Mouse (Mus musculus): ENCODE data around the gene Ctsl.

Ctsl gene

DNA sequence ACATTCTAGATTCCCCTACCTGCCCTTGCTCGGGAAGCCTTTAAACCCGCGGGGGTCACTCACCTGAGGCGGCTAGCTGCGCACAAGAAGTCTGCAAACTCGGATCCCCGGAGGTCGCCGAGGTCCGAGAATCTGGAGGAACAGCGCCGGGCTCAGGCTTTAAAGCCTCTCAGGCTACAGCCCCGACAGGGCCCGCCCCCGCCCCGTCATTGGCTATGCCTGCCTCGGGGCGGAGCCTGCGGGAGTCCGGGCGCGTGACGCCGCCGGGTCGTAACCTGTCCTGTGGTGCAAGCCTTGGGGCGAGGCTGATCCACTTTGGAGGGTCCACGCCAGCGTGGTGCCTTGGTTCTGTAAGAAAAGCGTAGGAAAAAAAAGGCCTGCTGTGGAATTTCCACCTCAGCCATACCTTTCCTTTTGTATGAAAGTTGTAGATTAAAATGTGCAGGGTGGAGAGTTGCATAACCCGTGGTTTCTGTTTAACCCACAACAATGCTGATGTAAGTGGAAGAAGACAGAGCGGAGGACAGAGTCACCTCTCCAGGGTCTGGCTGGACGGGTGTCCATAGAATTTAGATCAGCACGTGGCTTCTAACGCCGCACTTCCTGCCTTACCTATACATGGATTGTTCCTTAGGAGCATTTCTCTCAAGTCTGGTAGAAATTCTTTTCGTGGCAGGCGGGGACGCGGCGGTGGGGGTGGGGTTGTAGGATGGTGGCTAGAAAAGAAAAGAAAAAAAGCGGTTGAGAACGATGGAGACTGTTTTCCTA lies at the start of gene Ctsl:
Gene Ctsl, minus strand, starts transcription at position 718 of the 768 bp plus-strand sequence.
- DNase-seq: peak; percentile 96 to 97

DNA sequence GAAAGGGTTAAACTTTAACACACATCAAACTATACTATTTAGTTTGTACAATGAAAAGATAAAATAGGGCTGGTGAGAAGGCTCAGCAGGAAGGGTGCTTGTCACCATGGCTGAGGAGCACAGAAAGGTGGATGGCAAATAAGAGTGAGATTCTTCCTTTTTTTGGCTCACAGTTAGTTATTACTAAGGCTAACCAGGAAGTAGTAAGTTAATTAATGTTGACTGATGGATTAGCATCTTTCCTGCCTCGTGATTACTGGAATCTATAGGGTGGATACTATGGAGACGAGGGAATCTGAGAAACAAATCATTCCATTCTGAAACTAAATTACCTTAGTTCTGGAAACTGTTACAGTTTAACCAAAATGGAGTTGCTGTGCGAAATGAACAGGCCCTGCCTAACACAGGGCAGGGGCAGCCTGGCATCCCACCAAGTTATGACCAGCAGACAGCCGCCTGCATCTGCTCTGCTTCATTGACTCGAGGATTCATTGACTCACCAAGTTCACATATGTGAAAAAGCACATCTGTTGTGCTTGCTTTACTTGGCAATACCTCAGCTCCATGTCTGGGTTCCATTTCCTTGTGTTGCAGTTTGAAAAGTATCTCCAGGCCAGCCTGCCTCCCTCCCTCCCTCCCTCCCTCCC lies 46.4 kb upstream of the Ctsl start:
- DNase-seq: no peak

DNA sequence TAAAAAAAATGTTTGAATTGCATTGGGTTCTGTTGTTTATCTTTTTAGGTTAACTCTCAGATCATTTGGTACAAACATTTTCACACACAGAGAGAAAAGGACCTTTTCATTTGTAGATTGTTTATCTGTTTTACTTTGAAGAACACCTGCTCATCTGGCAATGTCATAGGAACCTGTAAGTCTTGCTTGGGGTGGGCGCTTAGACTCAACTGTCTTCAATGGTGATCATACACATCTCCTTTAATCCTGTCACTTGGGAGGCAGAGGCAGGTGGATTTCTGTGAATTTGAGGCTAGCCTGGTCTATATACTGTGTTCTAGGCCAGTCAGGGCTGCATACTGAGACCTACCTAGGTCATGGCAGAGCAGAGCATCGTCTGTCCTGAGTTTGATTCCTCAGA lies 45.0 kb upstream of the Ctsl start:
- no peak for DNase-seq

DNA sequence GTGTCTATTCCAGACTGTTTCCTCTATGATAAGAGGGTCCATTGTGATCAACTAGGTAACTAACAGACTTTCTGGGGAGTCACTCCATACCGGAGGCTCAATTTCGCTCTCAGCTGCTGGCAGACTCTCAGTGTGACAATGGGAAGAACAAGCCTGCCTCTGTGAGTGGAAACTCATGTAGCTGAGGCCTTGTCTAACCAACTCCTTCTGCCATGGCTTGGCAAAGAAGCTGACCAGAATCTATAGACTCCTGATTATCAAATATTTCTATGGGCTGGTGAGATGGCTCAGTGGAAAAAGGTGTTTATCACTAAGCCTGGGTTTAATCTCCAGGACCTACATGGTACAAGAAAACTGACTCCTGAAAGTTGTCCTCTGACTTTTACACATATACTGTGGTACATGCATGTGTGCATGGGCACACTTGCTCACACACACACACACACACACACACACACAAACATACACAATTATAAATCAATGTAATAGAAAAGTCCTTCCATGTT lies 42.1 kb upstream of the Ctsl start:
- DNase-seq: no peak

DNA sequence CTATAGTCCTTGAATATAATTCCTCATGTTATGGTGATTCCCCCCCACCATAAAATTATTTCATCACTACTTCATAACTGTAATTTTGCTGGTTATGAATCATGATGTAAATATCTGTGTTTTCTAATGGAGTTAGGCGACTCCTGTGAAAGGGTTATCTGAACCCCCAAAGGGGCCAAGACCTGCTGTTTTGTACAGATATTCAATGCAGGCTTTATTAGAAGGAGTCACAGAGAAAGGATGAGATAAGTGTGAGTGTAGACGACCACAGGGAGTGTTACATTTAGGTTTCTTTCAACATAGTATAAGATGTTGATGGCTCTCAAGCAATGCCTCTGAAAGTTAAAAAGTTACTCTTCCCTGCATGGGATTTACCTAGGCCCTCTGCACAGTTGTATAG lies 40.6 kb upstream of the Ctsl start:
- no peak for DNase-seq

DNA sequence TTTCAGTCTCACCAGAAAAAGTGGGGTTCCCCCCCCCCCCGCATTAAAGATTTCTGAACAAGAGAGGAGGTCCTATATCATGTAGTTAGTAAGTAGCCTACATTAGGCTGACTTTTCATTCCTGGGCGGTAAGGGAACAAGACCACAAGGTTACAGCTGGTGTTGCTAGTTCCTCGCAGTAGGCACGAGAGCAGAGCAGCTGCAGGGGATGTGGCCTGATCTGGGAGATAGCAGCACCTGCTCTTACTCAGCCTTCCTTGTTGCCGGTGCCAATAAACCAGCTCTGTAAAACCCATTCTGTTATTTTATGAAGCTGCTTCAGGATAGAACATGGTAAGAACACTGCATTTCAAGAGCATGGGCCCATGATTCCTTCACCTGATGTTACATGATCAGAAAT lies 39.9 kb upstream of the Ctsl start:
- no peak for DNase-seq

DNA sequence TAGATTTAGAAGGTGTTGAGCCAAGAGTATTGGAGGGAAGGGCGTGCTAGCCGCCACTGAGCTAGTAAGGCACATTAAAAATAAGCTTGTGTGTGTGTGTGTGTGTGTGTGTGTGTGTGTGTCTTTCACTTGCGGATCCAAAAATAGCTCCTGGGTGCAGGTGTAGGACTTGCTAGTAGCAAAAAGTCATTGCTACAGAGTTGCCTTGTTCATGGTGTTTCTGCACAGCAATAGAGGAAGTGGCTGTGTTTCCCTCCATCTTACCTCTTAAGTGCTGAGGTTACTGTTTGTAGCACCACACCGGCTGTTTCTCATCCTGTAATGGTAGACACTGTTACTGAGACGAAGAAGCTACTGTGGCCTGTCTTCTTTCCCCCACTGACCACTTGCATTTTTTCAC lies 37.3 kb upstream of the Ctsl start:
- DNase-seq: no peak

DNA sequence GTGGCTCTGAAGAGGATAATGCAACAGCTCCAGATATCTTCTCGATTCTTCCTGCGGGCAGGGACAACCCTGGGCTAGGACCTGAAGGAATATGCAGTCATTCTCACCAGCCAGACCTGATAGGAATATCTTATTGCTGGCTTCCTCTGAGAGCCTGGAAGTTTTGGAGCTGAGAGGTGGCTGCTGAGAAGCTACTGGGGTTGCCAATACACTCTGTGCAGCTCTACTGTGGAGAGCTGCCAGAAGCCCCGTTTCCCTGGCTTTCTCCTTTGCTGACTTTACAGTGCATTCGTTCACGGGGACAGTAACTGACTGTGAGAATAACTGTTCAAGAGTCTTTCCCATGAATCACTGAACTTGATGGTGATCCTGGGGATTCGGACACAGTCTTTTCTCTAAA lies 34.9 kb upstream of the Ctsl start:
- DNase-seq: no peak

DNA sequence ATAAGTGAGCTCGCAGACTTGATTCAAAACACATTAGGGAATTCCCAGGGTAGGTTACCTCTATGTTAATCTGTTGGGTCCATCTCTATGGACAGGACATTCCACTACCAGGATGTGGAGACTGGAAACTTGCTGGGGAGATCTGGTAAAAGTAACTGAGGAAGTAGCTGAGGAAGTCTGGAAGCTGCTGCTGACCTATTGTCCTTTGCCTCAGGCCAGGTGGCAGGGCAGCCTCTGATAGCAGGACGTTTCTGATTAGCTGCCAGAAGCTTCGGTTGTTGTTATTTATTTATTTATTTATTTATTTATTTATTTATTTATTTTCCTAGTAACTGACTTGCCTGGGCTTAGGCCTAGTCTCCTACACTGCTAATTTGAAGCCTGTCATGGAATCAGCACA lies 32.8 kb upstream of the Ctsl start:
- no peak for DNase-seq

DNA sequence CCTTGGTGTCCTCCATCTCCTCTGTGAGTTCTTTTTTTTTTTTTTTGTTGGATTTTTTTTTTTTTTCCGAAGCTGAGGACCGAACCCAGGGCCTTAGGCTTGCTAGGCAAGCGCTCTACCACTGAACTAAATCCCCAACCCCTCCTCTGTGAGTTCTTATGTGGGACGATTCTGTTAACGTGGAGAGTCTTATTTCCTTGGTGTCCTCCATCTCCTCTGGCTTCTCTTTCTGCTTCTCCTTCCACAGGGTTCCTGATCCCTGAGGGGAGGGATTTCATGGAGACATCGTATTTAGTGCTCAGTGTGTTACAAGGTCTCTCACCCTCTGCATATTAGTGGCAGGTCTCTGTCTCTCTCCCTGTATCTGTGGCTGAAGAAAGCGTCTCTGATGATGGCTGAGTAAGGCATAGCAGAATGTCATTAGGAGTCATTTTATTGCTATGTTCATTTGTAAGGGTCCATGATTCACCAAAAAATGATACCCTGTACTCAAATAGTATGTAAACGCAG lies 32.3 kb upstream of the Ctsl start:
- DNase-seq: no peak

DNA sequence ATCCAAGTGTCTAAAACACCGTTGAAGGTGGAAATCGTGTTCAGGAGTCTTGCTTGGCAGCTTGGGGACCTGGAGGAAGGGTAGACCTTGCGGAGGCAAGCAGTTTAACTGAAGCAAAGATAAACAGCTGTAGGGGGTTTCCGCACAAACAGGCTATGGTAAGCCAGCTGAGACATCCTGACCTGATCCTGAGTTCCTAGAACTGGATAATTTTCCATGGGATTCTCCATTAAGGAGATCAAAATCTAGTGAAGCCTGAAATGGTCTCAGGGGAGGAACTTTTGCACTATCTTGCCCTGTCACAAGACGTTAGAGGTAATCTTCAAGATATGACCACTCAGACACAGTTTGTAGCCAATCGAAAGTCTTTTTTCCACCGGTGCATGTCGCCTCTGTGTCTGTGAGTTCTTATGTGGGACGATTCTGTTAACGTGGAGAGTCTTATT lies 31.8 kb upstream of the Ctsl start:
- DNase-seq: no peak

DNA sequence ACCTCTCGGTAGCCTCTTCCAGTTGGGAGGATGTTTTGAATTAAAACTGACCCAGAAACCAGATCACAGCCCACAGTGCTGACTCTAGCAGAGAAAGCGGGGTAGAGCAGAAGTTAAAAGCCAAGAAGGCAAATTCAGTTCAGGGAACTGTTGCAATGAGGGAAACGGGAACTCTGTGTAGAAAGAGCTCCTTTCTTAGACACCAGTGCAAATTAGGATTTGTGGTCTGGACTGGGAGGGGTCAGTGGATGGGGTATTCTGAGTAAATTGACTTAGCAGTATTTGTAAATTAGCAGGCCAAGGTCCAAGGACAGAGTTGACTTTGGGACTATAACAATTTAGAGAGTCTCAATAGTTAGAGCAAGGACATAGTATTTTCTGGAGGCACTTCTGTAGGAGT lies 31.3 kb upstream of the Ctsl start:
- DNase-seq: no peak

DNA sequence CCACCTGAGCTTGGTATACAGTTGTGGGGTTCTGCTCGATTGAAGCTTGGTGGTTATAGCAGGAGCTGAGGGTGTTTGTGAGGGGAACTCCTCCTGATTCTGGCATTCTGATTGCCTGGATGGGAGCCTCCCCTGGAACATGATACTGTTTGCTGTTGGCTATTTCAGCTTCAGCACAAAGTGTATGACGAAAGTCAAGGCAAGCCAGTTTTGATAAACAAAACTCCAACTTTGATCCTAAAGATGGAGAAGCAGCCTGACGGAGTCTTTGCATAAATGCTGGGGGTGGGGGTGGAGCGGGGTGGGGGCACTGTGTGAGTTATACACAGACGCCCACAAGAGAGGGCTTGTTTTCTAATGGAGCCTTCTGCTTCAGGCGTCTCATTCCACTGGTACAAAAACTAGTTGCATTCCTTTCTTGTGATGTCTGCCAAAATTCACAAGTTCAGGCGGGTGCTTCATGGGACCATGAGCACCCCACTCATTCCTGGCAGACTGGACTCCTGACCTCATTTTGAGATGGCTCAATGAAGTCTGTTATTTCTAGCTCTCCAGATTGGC lies 30.2 kb upstream of the Ctsl start:
- DNase-seq: no peak

DNA sequence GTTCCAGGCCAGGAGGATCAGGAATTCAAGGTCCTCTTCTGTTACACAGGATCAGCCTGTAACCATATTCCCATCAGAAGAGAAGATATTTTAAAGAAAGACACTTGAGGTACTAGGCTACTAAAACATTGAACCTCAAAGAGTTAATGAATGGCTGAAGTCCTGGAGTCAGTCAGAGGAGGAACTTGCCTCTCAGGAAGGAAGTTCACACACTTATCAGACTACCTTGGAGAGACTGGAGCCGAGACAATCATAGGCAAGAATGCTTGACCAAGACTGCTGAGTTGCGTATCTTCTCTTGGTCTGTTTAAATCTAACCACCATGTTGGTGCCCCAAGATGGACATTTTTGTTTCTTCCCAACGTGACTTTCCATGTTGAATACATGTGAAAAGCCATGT lies 29.2 kb upstream of the Ctsl start:
- DNase-seq: no peak

DNA sequence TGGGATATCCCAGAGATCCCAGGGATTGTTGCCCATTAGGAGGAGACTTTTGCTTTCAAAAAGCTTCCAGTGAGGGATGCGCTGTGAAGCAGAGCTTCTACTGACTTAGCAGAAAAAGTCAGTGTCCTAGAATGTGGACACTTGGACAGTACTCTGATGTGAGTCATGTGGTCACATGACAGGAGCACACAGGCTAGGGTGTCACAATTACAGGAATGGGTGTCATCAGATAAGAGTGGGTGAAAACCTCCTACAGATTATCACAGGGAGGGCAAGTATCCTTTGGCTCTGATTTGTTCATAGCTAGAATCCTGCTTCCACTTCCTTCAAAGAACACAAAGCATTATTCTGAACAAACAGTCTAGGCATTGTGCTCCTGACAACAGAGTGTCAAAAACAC lies 27.4 kb upstream of the Ctsl start:
- no peak for DNase-seq

DNA sequence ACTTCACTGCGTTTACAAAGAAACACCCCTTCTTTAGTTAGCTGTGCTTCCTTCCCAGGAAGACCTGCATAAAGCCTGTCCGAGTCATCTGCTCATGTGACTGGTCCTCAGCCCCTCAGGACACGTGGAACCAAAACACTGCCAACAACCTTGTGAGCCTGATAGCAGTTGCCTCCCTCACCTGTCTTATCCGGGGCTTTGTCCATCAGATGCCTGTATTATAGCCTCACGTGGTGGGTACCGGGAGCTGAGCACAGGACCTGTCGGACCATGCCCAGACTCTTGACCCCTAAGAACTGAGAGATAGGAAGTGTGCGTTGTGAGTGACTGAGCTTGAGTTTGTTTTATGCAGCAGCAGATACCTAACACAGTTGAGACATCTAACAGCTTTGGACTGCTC lies 26.3 kb upstream of the Ctsl start:
- DNase-seq: no peak

DNA sequence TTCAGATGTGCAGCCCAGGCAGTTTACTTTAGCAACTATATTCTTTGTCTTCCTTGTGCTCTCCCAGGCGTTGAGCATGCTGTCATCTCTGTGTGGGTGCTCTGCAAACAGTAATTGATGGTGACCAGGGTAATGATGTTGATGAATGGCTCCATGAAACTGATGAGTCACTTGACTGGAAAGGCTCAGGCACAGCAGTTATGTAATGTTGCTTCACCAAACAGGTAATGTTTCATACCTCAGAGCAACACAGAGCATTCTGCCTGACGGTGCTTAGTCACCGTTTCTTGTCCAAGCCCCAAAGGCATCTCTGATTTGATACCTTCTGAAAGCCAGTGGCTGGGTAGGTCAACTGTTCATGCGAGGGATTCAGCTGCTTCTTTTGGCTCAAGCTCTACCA lies 17.7 kb upstream of the Ctsl start:
- no peak for DNase-seq

DNA sequence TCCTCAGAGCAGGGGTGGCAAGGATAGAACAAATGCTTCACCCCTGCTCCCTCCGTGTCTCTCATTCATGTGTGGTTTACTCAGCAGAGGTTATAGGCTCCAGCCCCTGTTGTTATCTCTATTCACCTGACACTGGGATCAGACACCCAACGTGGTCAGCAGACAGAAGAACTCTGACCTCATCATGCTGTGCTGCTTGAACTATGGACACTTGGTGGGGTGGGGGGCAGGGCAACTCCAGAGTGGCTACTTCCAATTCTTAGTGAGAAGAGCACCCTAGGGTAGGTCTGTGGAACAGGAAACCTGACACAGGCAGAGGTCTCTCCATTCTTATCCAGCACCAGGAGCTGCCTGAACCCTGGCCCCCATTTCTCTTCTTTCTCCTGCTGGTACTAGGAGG lies 15.4 kb upstream of the Ctsl start:
- DNase-seq: no peak

DNA sequence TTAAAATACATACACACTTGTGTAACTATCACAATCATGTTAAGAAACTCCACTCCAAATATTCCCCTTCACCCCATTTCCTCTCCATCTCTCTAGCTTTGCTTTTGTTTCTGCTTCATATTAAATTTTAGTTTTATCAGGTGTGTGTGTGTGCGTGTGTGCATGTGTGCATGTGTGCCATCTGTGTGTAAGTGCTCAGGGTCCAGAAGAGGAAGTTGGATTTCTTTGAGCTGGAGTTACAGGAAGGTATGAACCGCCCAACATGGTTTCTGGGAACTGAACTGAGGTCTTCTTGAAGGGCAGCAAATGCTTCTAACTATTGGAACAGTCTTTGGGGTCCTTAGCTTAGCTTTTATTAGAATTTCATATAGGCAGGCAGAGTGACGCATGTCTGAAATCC lies 14.2 kb upstream of the Ctsl start:
- DNase-seq: no peak

DNA sequence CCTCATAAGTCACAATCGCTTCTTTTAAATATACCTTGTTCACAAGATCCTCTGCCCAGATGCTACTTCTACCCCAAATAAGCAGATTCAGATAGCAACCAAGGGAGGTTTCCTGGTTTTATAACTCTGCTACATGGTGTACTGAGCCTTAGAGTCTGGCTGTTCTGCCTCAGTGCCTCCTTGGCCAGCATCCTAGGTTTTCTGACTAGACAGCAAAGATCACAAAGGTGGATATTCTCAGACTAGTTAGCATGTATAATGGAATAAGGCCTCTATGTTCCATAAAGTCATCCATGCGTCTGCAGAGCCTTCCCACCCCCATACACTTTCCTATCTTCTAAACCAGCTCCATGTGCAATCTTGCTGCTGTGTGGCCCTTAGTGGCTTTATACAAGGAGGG lies 9.6 kb upstream of the Ctsl start:
- DNase-seq: no peak

DNA sequence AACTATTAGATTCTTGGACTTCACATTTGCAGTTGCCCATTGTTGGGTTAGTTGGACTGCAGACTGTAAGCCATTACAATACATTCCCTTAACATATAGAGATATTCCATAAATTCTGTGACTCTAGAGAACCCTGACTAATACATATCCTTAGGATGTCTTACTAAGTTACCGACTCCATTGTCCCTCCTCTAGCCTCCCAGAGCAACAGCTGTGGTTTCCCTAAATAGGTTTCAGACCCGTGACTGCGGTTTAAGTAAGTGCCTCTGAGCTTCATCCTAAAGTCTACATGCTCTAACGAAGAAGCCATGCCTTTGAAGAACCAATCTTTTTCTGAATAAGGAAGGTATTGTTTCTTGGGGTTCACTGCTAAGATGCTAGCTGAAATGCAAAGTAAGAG lies 7.9 kb upstream of the Ctsl start:
- DNase-seq: no peak

DNA sequence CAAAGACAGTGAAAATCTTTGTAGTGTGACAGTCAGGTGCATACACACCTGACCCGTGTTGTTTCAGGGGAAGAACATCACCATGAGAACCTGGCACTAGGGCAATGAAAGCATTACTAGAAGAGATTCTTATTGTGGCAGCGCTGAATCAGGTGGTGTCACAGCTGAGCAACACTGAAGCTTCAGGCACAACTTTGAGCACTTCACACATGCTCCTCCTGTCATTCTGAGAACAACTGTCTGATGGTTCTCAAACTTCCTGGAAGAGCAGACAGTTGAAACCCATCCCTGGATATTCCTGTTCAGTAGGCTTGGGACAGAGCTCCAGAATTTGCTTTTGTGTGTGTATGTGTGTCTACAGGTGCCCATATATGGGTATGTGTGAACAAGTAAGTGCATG lies 5.8 kb upstream of the Ctsl start:
- DNase-seq: no peak

DNA sequence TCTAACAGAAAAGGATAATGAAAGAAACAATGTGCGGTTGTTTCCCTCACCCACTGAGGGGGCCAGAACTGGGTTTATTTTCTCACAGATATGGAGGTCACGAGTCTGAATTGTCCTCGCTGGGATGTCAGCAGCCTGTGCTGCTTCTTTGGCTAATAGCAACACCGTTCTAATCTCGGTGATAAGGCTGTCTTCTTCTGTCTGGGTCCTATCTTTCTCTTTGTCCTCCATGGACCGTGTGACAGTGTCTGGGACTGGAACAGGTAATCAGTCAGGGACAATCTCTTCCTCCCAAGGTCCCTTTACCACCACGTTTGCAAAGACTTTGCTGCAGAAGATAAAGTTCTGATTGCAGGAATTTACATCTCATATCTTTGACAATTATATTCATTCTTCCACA lies 4.5 kb upstream of the Ctsl start:
- DNase-seq: no peak

DNA sequence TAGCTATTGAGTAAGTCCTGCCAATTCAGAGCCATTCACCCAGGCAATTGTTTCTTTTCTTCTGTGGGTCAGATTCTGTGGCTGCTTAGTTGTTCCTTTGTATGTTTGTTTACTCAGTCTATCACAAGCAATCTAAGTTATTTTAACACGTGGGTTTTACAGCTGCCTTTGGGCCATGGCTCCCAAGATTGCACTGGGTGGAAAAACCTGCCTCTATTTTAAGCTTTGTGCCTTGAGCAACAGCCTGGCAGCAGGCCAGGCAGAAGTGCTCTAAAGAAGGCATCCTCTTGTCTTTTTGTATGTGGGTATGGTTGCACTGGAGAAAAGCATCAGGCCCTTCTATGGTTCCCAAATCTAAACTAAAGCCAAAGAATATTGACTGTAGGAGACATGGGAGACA lies 3.0 kb upstream of the Ctsl start:
- DNase-seq: no peak

Data from cerebellum, adult 18-20 months (tissue).